Mouse (Mus musculus): Measurements from ENCODE around the gene Ccdc124. TPM values are rescaled to one million over a fixed set of nuclear protein-coding genes. Genes with fewer than 3 reads are reported as not detected.

Gene Ccdc124
- polyA plus RNA-seq, 1 experiment = 48.0 TPM

DNA sequence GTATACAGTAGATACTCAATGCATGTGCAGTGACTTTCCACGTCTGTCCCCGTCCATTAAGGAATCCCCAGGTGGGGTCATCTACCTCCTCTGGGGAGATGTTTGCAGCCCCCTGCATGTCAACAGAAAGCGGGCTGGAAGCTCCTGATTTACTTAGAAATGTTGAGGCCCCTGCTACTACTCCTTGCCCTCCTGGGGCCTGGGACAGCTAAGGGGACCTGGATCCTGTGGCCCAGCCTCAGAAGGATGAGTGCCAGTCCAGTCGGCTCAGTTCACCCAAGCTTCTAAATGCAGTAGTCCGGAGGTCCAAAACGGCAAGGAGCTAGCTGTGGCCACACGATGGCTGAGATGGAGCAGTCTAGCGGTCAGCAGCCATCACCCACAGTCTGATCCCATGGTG, 29.8 kb downstream of the Ccdc124 start:
- no peak overlapping the region for H3K4me3 ChIP-seq (replicated peaks; ENCODE audit: extremely low read depth, low read depth, low read length)
- H3K4me1 ChIP-seq (ENCODE audit: control insufficient read depth, insufficient read depth, low read length) = no peaks in the 10 kb centered on the region
- TF ChIP-seq CTCF (IDR thresholded peaks at IDR 0.05; ENCODE audit: insufficient read depth, low read length) (no peak), POLR2A (IDR thresholded peaks at IDR 0.05; ENCODE audit: borderline replicate concordance, extremely low read depth, low read depth, low read length) (no peak)
- 85% methylated on average over 8 of the region's 8 CpGs for WGBS
- DNase-seq = no peak

- H3K4me3 ChIP-seq (replicated peaks; ENCODE audit: extremely low read depth, low read depth, low read length) = no peak overlapping the region
- TF ChIP-seq POLR2A (IDR thresholded peaks at IDR 0.05; ENCODE audit: borderline replicate concordance, extremely low read depth, low read depth, low read length) (no peak), CTCF (IDR thresholded peaks at IDR 0.05; ENCODE audit: insufficient read depth, low read length) (no peak)
- H3K4me1 ChIP-seq (ENCODE audit: control insufficient read depth, insufficient read depth, low read length) = 0 out of 2 replicates have a peak, but pooled peaks cover 4% of the 10 kb centered on the region
- WGBS = 78% methylated on average over 5 of the region's 5 CpGs
- DNase-seq = no peak
Measured at GRCm38 (mm10) chr8:70843214-70843773, 30.4 kb downstream of the Ccdc124 start.

- H3K4me1 ChIP-seq (ENCODE audit: control insufficient read depth, insufficient read depth, low read length) = 0 out of 2 replicates have a peak, but pooled peaks cover 4% of the 10 kb centered on the region
- 66% methylated on average over 25 of the region's 25 CpGs for WGBS
- TF ChIP-seq POLR2A (IDR thresholded peaks at IDR 0.05; ENCODE audit: borderline replicate concordance, extremely low read depth, low read depth, low read length) = no peak
- TF ChIP-seq CTCF (IDR thresholded peaks at IDR 0.05; ENCODE audit: insufficient read depth, low read length) = no peak
- no peak for DNase-seq
- no peak overlapping the region for H3K4me3 ChIP-seq (replicated peaks; ENCODE audit: extremely low read depth, low read depth, low read length)
Measured at GRCm38 (mm10) chr8:70842484-70842883, 31.3 kb downstream of the Ccdc124 start.

GRCm38 (mm10) chr8:70841147-70842072, 32.3 kb downstream of the Ccdc124 start:
- Histone ChIP-seq H3K4me3 (replicated peaks; ENCODE audit: extremely low read depth, low read depth, low read length) (no peak overlapping the region), H3K4me1 (ENCODE audit: control insufficient read depth, insufficient read depth, low read length) (0 out of 2 replicates have a peak, but pooled peaks cover 4% of the 10 kb centered on the region)
- DNase-seq = peak; percentile 93
- WGBS = 27% methylated on average over 22 of the region's 22 CpGs
- TF ChIP-seq CTCF (IDR thresholded peaks at IDR 0.05; ENCODE audit: insufficient read depth, low read length) = peak; percentile 96
- no peak for TF ChIP-seq POLR2A (IDR thresholded peaks at IDR 0.05; ENCODE audit: borderline replicate concordance, extremely low read depth, low read depth, low read length)

DNA sequence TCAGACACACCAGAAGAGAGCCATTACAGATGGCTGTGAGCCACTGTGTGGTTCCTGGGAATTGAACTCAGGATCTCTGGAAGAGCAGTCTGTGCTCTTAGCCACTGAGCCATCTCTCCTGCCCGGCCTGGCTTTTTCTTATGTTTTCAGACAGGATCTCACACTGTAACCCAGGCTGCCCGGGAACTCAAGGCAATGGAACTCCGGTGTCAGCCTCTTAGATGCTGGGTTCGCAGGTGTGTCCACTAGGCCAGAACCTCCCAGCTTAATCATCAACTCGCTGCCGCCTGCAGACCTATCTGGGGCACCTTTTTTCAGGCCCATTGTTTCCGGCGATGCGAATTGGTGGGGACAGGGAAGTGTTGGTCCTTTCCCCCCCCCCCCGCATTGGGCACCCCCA, 33.1 kb downstream of the Ccdc124 start:
- 0 out of 2 replicates have a peak, but pooled peaks cover 4% of the 10 kb centered on the region for H3K4me1 ChIP-seq (ENCODE audit: control insufficient read depth, insufficient read depth, low read length)
- no peak for DNase-seq
- WGBS = 48% methylated on average over 10 of the region's 10 CpGs
- no peak for TF ChIP-seq POLR2A (IDR thresholded peaks at IDR 0.05; ENCODE audit: borderline replicate concordance, extremely low read depth, low read depth, low read length)
- no peak for TF ChIP-seq CTCF (IDR thresholded peaks at IDR 0.05; ENCODE audit: insufficient read depth, low read length)
- no peak overlapping the region for H3K4me3 ChIP-seq (replicated peaks; ENCODE audit: extremely low read depth, low read depth, low read length)

DNA sequence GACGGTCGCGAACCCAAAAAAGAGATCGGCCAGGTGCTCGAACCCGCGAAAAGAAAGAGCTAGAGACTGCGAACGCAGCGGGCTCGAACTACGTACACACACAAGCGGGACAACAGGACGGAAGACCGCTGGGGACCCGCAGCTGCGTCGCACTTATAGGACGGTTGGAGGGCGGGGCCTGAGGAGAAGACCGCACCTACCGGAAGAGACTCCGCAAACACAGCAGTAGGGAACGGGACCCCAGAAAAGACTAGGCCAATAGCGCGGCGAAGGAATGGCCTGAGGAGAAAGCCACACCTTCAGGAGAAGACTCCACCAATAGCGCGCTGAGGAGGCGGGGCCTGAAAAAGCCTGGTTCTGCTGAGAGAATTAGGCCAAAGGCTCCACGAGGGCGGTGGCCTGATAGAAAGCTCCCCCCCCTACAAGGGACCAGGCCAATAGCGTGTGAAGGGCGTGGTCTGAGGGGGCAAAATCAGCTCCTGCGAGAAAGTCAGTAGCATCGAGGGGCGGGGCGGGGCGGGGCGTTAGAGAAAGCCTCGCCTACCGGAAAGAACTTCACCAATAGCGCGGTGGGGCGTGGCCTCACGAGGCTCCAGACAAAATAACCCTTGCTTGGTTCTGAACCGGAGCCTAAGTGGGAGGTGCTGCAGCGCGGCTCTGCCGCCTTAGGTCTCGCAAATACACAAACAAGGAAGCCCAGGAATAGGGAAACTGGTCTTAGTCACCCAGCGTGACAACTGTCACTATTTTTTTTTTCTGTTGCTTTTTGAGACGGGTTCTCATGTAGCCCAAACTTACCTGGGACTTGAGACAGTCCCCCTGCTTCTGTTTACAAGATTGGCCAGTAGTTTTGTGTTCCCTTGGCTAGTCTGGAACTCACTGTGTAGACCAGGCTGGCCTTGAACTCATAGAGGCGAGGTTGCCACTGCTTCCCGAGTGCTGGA, 34.1 kb downstream of the Ccdc124 start, which contains the start of gene Arrdc2:
TSS of gene Arrdc2 (minus strand) at position 313 of the 944 bp plus-strand sequence.
- H3K4me3 ChIP-seq (replicated peaks; ENCODE audit: extremely low read depth, low read depth, low read length) = peak within 1 kb of the TSS; percentile 93
- 0 out of 2 replicates have a peak, but pooled peaks cover 4% of the 10 kb centered on the region for H3K4me1 ChIP-seq (ENCODE audit: control insufficient read depth, insufficient read depth, low read length)
- 2% methylated on average over 55 of the region's 55 CpGs for WGBS
- DNase-seq = peak; percentile 95
- TF ChIP-seq CTCF (IDR thresholded peaks at IDR 0.05; ENCODE audit: insufficient read depth, low read length) (no peak), POLR2A (IDR thresholded peaks at IDR 0.05; ENCODE audit: borderline replicate concordance, extremely low read depth, low read depth, low read length) (peak; percentile 100)

GRCm38 (mm10) chr8:70838654-70839407, 34.9 kb downstream of the Ccdc124 start:
- DNase-seq = peak; percentile 36
- 1% methylated on average over 66 of the region's 66 CpGs for WGBS
- Histone ChIP-seq H3K4me3 (replicated peaks; ENCODE audit: extremely low read depth, low read depth, low read length) (peak overlapping the region; percentile 93), H3K4me1 (ENCODE audit: control insufficient read depth, insufficient read depth, low read length) (0 out of 2 replicates have a peak, but pooled peaks cover 4% of the 10 kb centered on the region)
- TF ChIP-seq CTCF (IDR thresholded peaks at IDR 0.05; ENCODE audit: insufficient read depth, low read length) (no peak), POLR2A (IDR thresholded peaks at IDR 0.05; ENCODE audit: borderline replicate concordance, extremely low read depth, low read depth, low read length) (no peak)

DNA sequence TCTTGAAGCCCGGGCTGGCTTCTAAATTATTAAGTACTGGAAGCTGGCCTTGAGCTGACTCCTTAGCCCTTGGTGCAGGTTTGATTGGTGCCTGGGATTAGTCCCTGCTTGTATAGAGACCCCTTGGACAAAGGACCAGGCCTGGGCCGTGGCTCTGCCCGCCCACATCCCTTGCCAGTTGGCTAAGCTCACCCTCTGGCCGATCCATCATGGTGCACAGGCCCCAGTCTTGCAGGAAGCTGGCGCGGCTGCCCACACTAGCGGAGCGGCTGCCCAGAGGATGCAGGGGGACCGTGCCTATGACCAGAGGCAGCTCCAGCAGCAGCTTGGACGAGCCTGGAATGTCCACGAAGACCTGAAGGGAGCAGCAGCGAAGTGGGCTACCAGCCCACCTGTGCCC, 37.1 kb downstream of the Ccdc124 start:
- Histone ChIP-seq H3K4me3 (replicated peaks; ENCODE audit: extremely low read depth, low read depth, low read length) (no peak overlapping the region), H3K4me1 (ENCODE audit: control insufficient read depth, insufficient read depth, low read length) (0 out of 2 replicates have a peak, but pooled peaks cover 4% of the 10 kb centered on the region)
- DNase-seq = no peak
- TF ChIP-seq POLR2A (IDR thresholded peaks at IDR 0.05; ENCODE audit: borderline replicate concordance, extremely low read depth, low read depth, low read length) (no peak), CTCF (IDR thresholded peaks at IDR 0.05; ENCODE audit: insufficient read depth, low read length) (no peak)
- WGBS = 83% methylated on average over 12 of the region's 12 CpGs

Measured in lung, adult 2 months (tissue).